Mouse (Mus musculus) spleen, postnatal 14 days (tissue): Measurements from ENCODE around the gene Sorl1.
A peak's percentile ranks its signal among the peaks of the same experiment; 100 is the strongest.

Experiments
- DNase-seq, 2 experiments: peaks; one replicate each; pipeline ENCODE4 v3.0.0; 2021 to 2022; ENCODE audit warnings: low spot score in 2 of 2

Gene Sorl1

GRCm38 (mm10) chr9:42123713-42124576 is at the start of gene Sorl1:
Gene Sorl1 (minus strand): TSS chr9:42124297.
- DNase-seq, result peak; percentile 55 to 67

- DNase-seq, result no peak
These were observed 49.7 kb upstream of the Sorl1 start for GRCm38 (mm10) chr9:42173781-42174180.

- DNase-seq, result no peak
These were observed 45.4 kb upstream of the Sorl1 start for GRCm38 (mm10) chr9:42169491-42169890.

- no peak for DNase-seq
These were observed 44.9 kb upstream of the Sorl1 start for GRCm38 (mm10) chr9:42169025-42169424.

- DNase-seq, result no peak
These were observed 40.8 kb upstream of the Sorl1 start for GRCm38 (mm10) chr9:42164930-42165329.

GRCm38 (mm10) chr9:42163011-42163410 is 38.9 kb upstream of the Sorl1 start:
- DNase-seq, result no peak

GRCm38 (mm10) chr9:42159376-42159775 is 35.3 kb upstream of the Sorl1 start:
- no peak for DNase-seq

- no peak for DNase-seq
These were observed 34.6 kb upstream of the Sorl1 start for GRCm38 (mm10) chr9:42158652-42159051.

GRCm38 (mm10) chr9:42157981-42158380 is 33.9 kb upstream of the Sorl1 start:
- DNase-seq, result no peak

- no peak for DNase-seq
These were observed 32.5 kb upstream of the Sorl1 start for GRCm38 (mm10) chr9:42156566-42156965.

- no peak for DNase-seq
These were observed 30.6 kb upstream of the Sorl1 start for GRCm38 (mm10) chr9:42154682-42155081.

- no peak for DNase-seq
These were observed 24.7 kb upstream of the Sorl1 start for GRCm38 (mm10) chr9:42148816-42149215.

- no peak for DNase-seq
These were observed 23.9 kb upstream of the Sorl1 start for GRCm38 (mm10) chr9:42148036-42148435.

- DNase-seq, result peak in 1 of 2 experiments; percentile 9
These were observed 22.4 kb upstream of the Sorl1 start for GRCm38 (mm10) chr9:42146463-42146862.

GRCm38 (mm10) chr9:42141549-42142210 is 17.6 kb upstream of the Sorl1 start:
- peak in 1 of 2 experiments; percentile 28 for DNase-seq

- DNase-seq, result no peak
These were observed 14.3 kb upstream of the Sorl1 start for GRCm38 (mm10) chr9:42138248-42138858.

GRCm38 (mm10) chr9:42137578-42137977 is 13.5 kb upstream of the Sorl1 start:
- no peak for DNase-seq

- DNase-seq, result no peak
These were observed 7.0 kb upstream of the Sorl1 start for GRCm38 (mm10) chr9:42130793-42131760.

GRCm38 (mm10) chr9:42127983-42128382 is 3.9 kb upstream of the Sorl1 start:
- no peak for DNase-seq

- no peak for DNase-seq
These were observed 1.3 kb upstream of the Sorl1 start for GRCm38 (mm10) chr9:42125262-42125982.

GRCm38 (mm10) chr9:42123204-42123603 is 893 bp downstream of the Sorl1 start:
- no peak for DNase-seq
